Mouse (Mus musculus): ENCODE measurements around the gene Vps13a.

The Vps13a gene

DNA sequence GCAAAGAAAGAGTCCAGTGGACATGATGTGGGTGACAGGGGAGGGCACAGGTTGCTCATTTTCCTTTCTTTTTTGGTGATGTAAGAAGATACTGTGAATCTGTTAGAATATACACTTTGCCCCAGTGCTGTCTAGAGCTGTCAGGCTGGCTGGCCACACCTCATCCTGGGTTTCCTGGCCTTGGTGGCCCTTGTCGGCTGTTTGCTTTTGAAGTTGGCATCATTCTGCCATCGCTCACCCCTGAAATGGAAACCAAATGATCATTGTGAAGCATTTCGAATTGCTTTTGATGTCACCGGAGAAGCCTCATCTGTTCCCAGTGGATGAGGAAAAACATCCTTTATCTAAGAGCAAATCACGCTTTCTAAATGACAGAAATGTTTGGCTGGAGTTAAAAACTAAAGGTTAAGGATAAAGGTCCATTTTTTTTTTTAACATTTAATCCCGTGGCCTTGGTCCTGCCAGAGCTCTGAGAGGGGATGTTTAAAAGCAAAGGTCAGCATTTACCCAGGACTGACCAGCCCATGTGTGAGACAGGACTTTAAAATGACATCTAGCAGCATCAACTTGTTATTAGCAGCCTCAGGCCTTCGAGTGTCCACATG lies 201.0 kb downstream of the Vps13a start:
- DNase-seq (ENCODE audit: low read depth), result no peak

DNA sequence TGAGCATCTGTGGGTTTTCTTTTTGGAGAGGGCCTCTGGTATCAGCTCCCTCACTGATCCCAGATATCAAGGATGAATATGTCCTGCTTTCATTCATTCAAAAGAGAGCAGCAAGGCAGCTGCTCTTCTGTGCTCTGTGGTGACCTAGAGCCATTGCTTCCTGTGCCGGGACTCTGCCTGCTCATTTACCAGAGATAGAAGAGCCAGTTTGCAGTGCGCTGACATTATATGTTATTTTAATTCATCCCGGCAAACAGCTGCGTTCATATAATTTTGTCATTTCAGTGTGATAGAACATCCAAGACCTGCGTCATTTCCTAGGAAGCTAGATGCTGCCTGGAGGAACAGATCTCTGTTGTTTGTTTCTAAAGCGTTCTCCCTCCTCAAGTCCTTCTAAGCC lies 203.9 kb downstream of the Vps13a start:
- DNase-seq (ENCODE audit: low read depth), result no peak
